Mouse (Mus musculus) midbrain, embryonic 11.5 days (tissue): ENCODE measurements at regions not wholly inside any gene's neighbourhood (a gene's known extent, or its start where the extent isn't known, plus 50 kb on each side); places are given as distances from the start of the nearest gene placed in this dataset.

ENCODE experiments used
- ATAC-seq: fragments of 200-750 bp; cut with Nextera tagmentation; 2 replicates; pipeline ENCODE4 v1.8.0; 2017; ENCODE audit warnings: moderate TSS enrichment, moderate library complexity; ENCODE audit not compliant: low FRiP score
- DNase-seq: peaks from one replicate; pipeline ENCODE4 v3.0.0; 2015; ENCODE audit warnings: low spot score; ENCODE audit errors: missing footprints
- H3K27ac ChIP-seq: fragments of 300-500 bp; sonication (generic); 2 replicates; pipeline ENCODE4 v1.5.1; 2014; ENCODE audit warnings: low read depth, low read length
- H3K27me3 ChIP-seq: fragments of 300-500 bp; sonication (generic); 2 replicates; pipeline ENCODE4 v1.6.1; 2014; ENCODE audit warnings: mild to moderate bottlenecking, low read length, moderate library complexity, mixed read lengths; ENCODE audit not compliant: control insufficient read depth, insufficient read depth
- H3K36me3 ChIP-seq: fragments of 300-500 bp; sonication (generic); 2 replicates; pipeline ENCODE4 v1.6.1; 2014; ENCODE audit warnings: mild to moderate bottlenecking, low read length, moderate library complexity, mixed read lengths; ENCODE audit not compliant: control insufficient read depth, insufficient read depth
- H3K4me1 ChIP-seq: fragments of 300-500 bp; sonication (generic); 2 replicates; pipeline ENCODE4 v1.6.1; 2014; ENCODE audit warnings: low read length; ENCODE audit not compliant: control insufficient read depth, insufficient read depth
- H3K4me2 ChIP-seq: fragments of 300-500 bp; sonication (generic); 2 replicates; pipeline ENCODE4 v1.6.1; 2014; ENCODE audit warnings: mild to moderate bottlenecking, moderate library complexity
- H3K4me3 ChIP-seq: fragments of 300-500 bp; sonication (generic); 2 replicates; pipeline ENCODE4 v1.5.1; 2014; ENCODE audit warnings: low read depth, low read length
- H3K9ac ChIP-seq: fragments of 300-500 bp; sonication (generic); 2 replicates; pipeline ENCODE4 v1.6.1; 2014; ENCODE audit warnings: low read length
- H3K9me3 ChIP-seq: fragments of 300-500 bp; sonication (generic); 2 replicates; pipeline ENCODE4 v1.6.1; 2016; ENCODE audit warnings: low read length; ENCODE audit not compliant: control insufficient read depth
- WGBS: fragments of 180-500 bp; shearing (Covaris S2); extraction: QIAGEN DNeasy Blood & Tissue Kit; methylation state at CpG from one replicate; pipeline ENCODE4 v1.1.7; 2014; 5-methylcytosine and 5-hydroxymethylcytosine counted together

DNA sequence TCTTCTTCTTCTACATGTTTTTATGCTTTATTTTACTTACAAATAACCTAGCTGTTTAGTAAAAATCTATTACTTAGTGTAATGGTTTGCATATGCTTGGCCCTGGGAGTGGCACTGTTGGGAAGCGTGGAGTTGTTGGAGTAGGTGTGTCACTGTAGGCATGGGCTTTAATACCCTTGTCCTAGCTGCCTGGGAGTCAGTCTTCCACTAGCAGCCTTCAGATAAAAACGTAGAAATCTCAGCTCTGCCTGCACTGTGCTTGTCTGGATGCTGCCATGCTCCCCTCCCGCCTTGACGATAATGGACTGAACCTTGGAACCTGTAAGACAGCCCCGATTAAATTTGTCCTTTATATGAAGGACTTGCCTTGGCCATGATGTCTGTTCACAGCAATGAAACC lies 60.4 kb upstream of the Jade1 start:
- Histone ChIP-seq H3K27me3 (no peaks in the 10 kb centered on the region), H3K36me3 (no peaks in the 10 kb centered on the region), H3K4me1 (no peaks in the 10 kb centered on the region), H3K27ac (no peak overlapping the region), H3K4me2 (no peak overlapping the region), H3K4me3 (no peak overlapping the region), H3K9me3 (no peaks in the 10 kb centered on the region), H3K9ac (no peak overlapping the region)
- ATAC-seq (no peak), DNase-seq (no peak)
- 81% methylated on average over 5 of the region's 5 CpGs for WGBS

GRCm38 (mm10) chr3:41493472-41493871 lies 62.1 kb upstream of the Jade1 start:
- DNase-seq (no peak), ATAC-seq (no peak)
- Histone ChIP-seq H3K4me1 (no peaks in the 10 kb centered on the region), H3K27me3 (no peaks in the 10 kb centered on the region), H3K4me3 (no peak overlapping the region), H3K9ac (no peak overlapping the region), H3K4me2 (no peak overlapping the region), H3K36me3 (no peaks in the 10 kb centered on the region), H3K9me3 (no peaks in the 10 kb centered on the region), H3K27ac (no peak overlapping the region)
- WGBS, result 96% methylated on average over 7 of the region's 7 CpGs

DNA sequence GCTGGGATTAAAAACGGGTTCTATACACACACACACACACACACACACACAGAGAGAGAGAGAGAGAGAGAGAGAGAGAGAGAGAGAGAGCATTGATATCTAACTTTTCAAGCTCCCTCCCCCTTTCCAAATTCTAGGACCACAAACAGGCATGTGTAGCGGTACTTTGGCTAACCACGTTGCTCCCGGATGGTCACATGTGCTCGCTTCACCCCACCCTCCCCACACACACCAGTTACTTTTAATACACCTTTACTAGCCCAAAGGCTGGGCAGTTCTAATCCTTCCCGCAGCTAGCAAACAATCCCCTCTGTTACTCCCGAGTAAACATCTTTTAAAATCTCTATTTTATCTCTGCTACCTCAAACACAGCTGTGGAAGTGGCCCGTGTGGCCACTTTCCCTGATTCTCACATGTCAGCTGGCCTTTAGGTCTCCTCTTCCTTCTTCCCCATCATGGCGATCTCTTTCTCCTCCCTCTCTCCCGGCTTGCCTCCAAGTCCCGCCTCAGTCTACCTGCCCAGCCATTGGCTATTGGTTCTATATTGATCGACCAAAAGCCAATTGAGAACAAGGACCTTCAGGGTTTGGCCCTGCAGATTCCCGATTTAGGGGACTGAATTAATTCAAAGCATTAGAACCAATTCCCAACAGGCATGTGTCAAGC lies 62.7 kb upstream of the Jade1 start:
- no peaks in the 10 kb centered on the region for H3K36me3 ChIP-seq
- no peak for ATAC-seq
- H3K9ac ChIP-seq, result no peak overlapping the region
- no peaks in the 10 kb centered on the region for H3K9me3 ChIP-seq
- H3K4me1 ChIP-seq, result no peaks in the 10 kb centered on the region
- H3K27ac ChIP-seq, result no peak overlapping the region
- H3K4me2 ChIP-seq, result no peak overlapping the region
- no peak overlapping the region for H3K4me3 ChIP-seq
- H3K27me3 ChIP-seq, result no peaks in the 10 kb centered on the region
- DNase-seq, result no peak
- 87% methylated on average over 13 of the region's 13 CpGs for whole genome bisulfite sequencing

DNA sequence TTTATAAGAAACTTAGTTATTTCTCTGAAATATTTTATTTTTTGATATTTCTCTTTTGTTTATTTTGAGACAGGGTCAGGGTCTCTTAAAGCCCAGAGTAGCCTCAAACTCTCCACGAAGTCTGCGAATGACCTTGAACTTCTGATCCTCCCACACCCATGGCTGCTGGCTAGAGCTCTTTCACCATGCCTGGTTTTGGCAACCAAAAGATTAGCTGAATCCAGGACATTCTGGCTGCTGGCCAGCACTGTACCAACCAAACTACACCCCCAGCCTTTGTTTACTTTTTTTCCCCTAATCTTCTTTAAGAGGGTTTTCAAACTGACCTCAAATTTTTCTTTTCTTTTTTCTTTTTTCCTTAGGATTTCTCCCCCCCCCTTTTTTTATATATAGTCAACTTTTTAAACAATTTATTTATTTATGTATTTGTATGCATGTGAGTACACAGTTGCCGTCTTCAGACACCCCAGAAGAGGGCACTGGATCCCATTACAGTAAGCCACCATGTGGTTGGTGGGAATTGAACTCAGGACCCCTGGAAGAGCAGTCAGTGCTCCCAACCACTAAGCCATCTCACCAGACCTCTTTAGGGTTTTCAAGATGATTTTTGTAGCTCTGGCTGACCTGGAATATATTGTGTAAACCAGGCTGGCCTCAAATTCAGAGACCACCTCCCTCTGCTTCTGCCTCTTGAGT lies 63.4 kb upstream of the Jade1 start:
- no peak overlapping the region for H3K4me2 ChIP-seq
- no peaks in the 10 kb centered on the region for H3K4me1 ChIP-seq
- WGBS, result 90% methylated on average over 3 of the region's 3 CpGs
- no peak for ATAC-seq
- no peak overlapping the region for H3K4me3 ChIP-seq
- no peak overlapping the region for H3K9ac ChIP-seq
- no peak for DNase-seq
- no peaks in the 10 kb centered on the region for H3K36me3 ChIP-seq
- no peaks in the 10 kb centered on the region for H3K27me3 ChIP-seq
- H3K27ac ChIP-seq, result no peak overlapping the region
- no peaks in the 10 kb centered on the region for H3K9me3 ChIP-seq

DNA sequence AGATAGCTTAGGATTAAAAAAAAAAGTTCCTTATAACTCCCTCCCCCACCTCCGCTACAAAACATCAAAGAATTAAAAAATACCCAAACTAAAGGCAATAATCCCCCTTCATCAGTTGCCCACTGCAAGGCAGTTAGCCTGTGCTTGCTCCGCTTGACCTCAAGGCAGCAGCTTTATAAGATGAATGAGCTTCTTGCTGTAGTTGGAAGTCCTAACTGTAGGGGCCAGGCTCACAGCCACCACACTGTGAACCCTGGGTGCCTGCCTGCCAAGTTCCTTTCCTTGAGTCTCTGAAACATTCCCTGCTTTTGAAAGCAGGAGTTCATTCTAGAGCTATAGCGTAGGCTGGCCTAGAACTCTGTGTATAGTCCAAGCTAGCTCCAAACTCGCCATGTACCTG lies 64.3 kb upstream of the Jade1 start:
- H3K9ac ChIP-seq, result no peak overlapping the region
- H3K27me3 ChIP-seq, result no peaks in the 10 kb centered on the region
- WGBS, result 89% methylated on average over 4 of the region's 4 CpGs
- no peak overlapping the region for H3K4me2 ChIP-seq
- ATAC-seq (no peak), DNase-seq (no peak)
- no peak overlapping the region for H3K4me3 ChIP-seq
- no peaks in the 10 kb centered on the region for H3K9me3 ChIP-seq
- no peaks in the 10 kb centered on the region for H3K36me3 ChIP-seq
- H3K27ac ChIP-seq, result no peak overlapping the region
- no peaks in the 10 kb centered on the region for H3K4me1 ChIP-seq

- no peak overlapping the region for H3K4me2 ChIP-seq
- no peaks in the 10 kb centered on the region for H3K27me3 ChIP-seq
Measured at GRCm38 (mm10) chr3:41489998-41490397, 65.5 kb upstream of the Jade1 start.

DNA sequence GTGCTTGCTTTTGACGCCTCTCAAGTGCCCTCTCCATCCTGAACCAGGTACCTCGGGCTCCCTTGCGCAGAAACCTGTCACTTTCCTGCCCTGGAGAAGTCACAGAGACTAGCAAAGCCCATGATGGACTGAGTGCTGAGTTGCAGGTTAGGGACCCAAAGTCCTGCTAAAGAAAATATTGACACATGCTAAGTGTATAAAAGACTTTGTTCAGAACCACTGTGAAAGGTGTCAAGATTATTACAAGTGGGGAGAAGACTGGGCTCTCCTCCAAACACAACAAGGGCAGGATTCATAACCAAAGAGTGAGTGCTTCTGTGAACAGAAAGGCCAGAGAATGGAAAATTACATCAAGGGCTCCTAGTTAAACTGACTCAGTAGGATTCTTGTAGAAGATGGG lies 66.0 kb upstream of the Jade1 start:
- ATAC-seq, result no peak
- WGBS, result 80% methylated on average over 3 of the region's 3 CpGs
- Histone ChIP-seq H3K27ac (no peak overlapping the region), H3K4me1 (no peaks in the 10 kb centered on the region), H3K9me3 (no peaks in the 10 kb centered on the region), H3K9ac (no peak overlapping the region), H3K4me3 (no peak overlapping the region), H3K4me2 (no peak overlapping the region), H3K27me3 (no peaks in the 10 kb centered on the region), H3K36me3 (no peaks in the 10 kb centered on the region)
- no peak for DNase-seq

More at GRCm38 (mm10) chr3:41489998-41490397, 65.5 kb upstream of the Jade1 start:
- DNase-seq (no peak), ATAC-seq (no peak)
- Histone ChIP-seq H3K4me1 (no peaks in the 10 kb centered on the region), H3K9me3 (no peaks in the 10 kb centered on the region), H3K4me3 (no peak overlapping the region), H3K27ac (no peak overlapping the region), H3K36me3 (no peaks in the 10 kb centered on the region), H3K9ac (no peak overlapping the region)

GRCm38 (mm10) chr3:41488229-41488774 lies 67.2 kb upstream of the Jade1 start:
- 68% methylated on average over 1 of the region's 1 CpGs for WGBS
- Histone ChIP-seq H3K9ac (no peak overlapping the region), H3K36me3 (no peaks in the 10 kb centered on the region), H3K27ac (no peak overlapping the region), H3K4me3 (no peak overlapping the region), H3K27me3 (no peaks in the 10 kb centered on the region), H3K4me1 (no peaks in the 10 kb centered on the region), H3K4me2 (no peak overlapping the region), H3K9me3 (no peaks in the 10 kb centered on the region)
- ATAC-seq (no peak), DNase-seq (no peak)

- no peaks in the 10 kb centered on the region for H3K27me3 ChIP-seq
- no peak overlapping the region for H3K4me3 ChIP-seq
- no peak overlapping the region for H3K27ac ChIP-seq
- no peak for ATAC-seq
- no peak overlapping the region for H3K4me2 ChIP-seq
- no peak for DNase-seq
- no peaks in the 10 kb centered on the region for H3K4me1 ChIP-seq
- H3K9ac ChIP-seq, result no peak overlapping the region
- H3K36me3 ChIP-seq, result no peaks in the 10 kb centered on the region
- H3K9me3 ChIP-seq, result no peaks in the 10 kb centered on the region
- WGBS, result 92% methylated on average over 9 of the region's 9 CpGs
Measured at GRCm38 (mm10) chr3:41484920-41485319, 70.6 kb upstream of the Jade1 start.
